Mouse (Mus musculus) ES-E14 (cell line): ENCODE measurements at regions not wholly inside any gene's neighbourhood (a gene's known extent, or its start where the extent isn't known, plus 50 kb on each side); places are given as distances from the start of the nearest gene placed in this dataset.

Source experiments
- DNase-seq: peaks from one replicate; pipeline ENCODE4 v3.0.0-alpha.2; 2013; ENCODE audit warnings: low read depth, low spot score
- H3K27ac ChIP-seq: 2 replicates; pipeline ENCODE4 v1.5.1; 2012; ENCODE audit warnings: low read depth, mild to moderate bottlenecking, low read length, moderate library complexity, mixed read lengths; ENCODE audit not compliant: poor library complexity, insufficient read depth, severe bottlenecking
- H3K36me3 ChIP-seq: 2 replicates; pipeline ENCODE4 v1.6.1; 2012; ENCODE audit warnings: mild to moderate bottlenecking, low read length, moderate library complexity, mixed read lengths; ENCODE audit not compliant: control insufficient read depth, poor library complexity, insufficient read depth, severe bottlenecking
- H3K4me1 ChIP-seq, 2 experiments: fragments of 150-350 bp in 1 of 2; sonication (generic) in 1 of 2; 2 replicates each; pipeline ENCODE4 v1.6.1; 2012; ENCODE audit warnings: low read length in 2 of 2, mild to moderate bottlenecking in 1 of 2, mixed read lengths in 1 of 2; ENCODE audit not compliant: control insufficient read depth in 2 of 2, insufficient read depth in 2 of 2, poor library complexity in 1 of 2
- H3K4me3 ChIP-seq, 2 experiments: fragments of 150-350 bp in 1 of 2; sonication (generic) in 1 of 2; 2 replicates each; pipeline ENCODE4 v1.5.1; 2012; ENCODE audit warnings: low read length in 2 of 2, low read depth in 1 of 2, mild to moderate bottlenecking in 1 of 2, mixed read lengths in 1 of 2; ENCODE audit not compliant: insufficient read depth in 1 of 2, poor library complexity in 1 of 2, severe bottlenecking in 1 of 2
- H3K9ac ChIP-seq: 2 replicates; pipeline ENCODE4 v1.6.1; 2012; ENCODE audit warnings: low read depth, mild to moderate bottlenecking, low read length, mixed read lengths; ENCODE audit not compliant: poor library complexity, insufficient read depth, severe bottlenecking
- H3K9me3 ChIP-seq: fragments of 150-350 bp; sonication (generic); 2 replicates; pipeline ENCODE4 v1.6.1; 2012; ENCODE audit warnings: low read depth, mild to moderate bottlenecking, low read length; ENCODE audit not compliant: control insufficient read depth, insufficient read depth
- CHD2 ChIP-seq: IDR thresholded peaks from 2 replicates; pipeline ENCODE4 v1.6.1; 2014; ENCODE audit warnings: mild to moderate bottlenecking, low read depth, low read length, inconsistent platforms
- HCFC1 ChIP-seq: IDR thresholded peaks from 2 replicates; pipeline ENCODE4 v1.6.1; 2012; ENCODE audit warnings: low read length, inconsistent platforms, borderline replicate concordance; ENCODE audit not compliant: insufficient read depth
- MAFK ChIP-seq: IDR thresholded peaks from 2 replicates; pipeline ENCODE4 v1.6.1; 2014; ENCODE audit warnings: mild to moderate bottlenecking, low read depth, low read length, inconsistent platforms; ENCODE audit not compliant: insufficient read depth
- ZC3H11A ChIP-seq: IDR thresholded peaks from 2 replicates; pipeline ENCODE4 v1.6.1; 2012; ENCODE audit warnings: low read depth, mild to moderate bottlenecking, inconsistent platforms, low read length, borderline replicate concordance
- ZNF384 ChIP-seq: IDR thresholded peaks from 2 replicates; pipeline ENCODE4 v1.6.1; 2012; ENCODE audit warnings: low read depth, low read length, inconsistent platforms
- in situ Hi-C, 2 experiments: fragments of 600-800 bp; cut with MboI; formaldehyde crosslinking; loops; one replicate each; pipeline ENCODE4 v1.15.1; 2025; ENCODE audit warnings: low sequenced_read_pairs in 2 of 2, inconsistent platforms in 1 of 2; ENCODE audit not compliant: unreplicated experiment in 2 of 2

GRCm38 (mm10) chrX:169473518-169473917, 153.3 kb upstream of the Hccs start:
- Histone ChIP-seq H3K36me3 (no peaks in the 10 kb centered on the region), H3K9ac (no peak overlapping the region), H3K4me3 (no peak overlapping the region), H3K9me3 (no peaks in the 10 kb centered on the region), H3K4me1 (no peaks in the 10 kb centered on the region), H3K27ac (no peak overlapping the region)
- no peak for DNase-seq
- TF ChIP-seq MAFK (no peak), CHD2 (no peak), ZC3H11A (no peak), HCFC1 (no peak), ZNF384 (no peak)
- in situ Hi-C loops, result no loop called here

- Histone ChIP-seq H3K36me3 (no peaks in the 10 kb centered on the region), H3K27ac (no peak overlapping the region), H3K9ac (no peak overlapping the region), H3K4me1 (no peaks in the 10 kb centered on the region), H3K4me3 (no peak overlapping the region), H3K9me3 (no peaks in the 10 kb centered on the region)
- no peak for DNase-seq
- in situ Hi-C loops, result no loop called here
- TF ChIP-seq CHD2 (no peak), ZC3H11A (no peak), HCFC1 (no peak), ZNF384 (no peak), MAFK (no peak)
Observed at GRCm38 (mm10) chrX:169470715-169471114, 150.5 kb upstream of the Hccs start.

- no peaks in the 10 kb centered on the region for H3K9me3 ChIP-seq
- no peak for TF ChIP-seq MAFK
- TF ChIP-seq HCFC1, result no peak
- no peak for TF ChIP-seq ZNF384
- no peak for TF ChIP-seq ZC3H11A
- TF ChIP-seq CHD2, result no peak
- H3K27ac ChIP-seq, result no peak overlapping the region
- no peak overlapping the region for H3K4me3 ChIP-seq
- H3K4me1 ChIP-seq, result no peaks in the 10 kb centered on the region
- H3K9ac ChIP-seq, result no peak overlapping the region
- in situ Hi-C loops, result no loop called here
- no peak for DNase-seq
- no peaks in the 10 kb centered on the region for H3K36me3 ChIP-seq
Observed at GRCm38 (mm10) chrX:169450159-169450558, 130.0 kb upstream of the Hccs start.

GRCm38 (mm10) chrX:169439546-169439945, 119.4 kb upstream of the Hccs start:
- no peak overlapping the region for H3K9ac ChIP-seq
- no peak overlapping the region for H3K4me3 ChIP-seq
- H3K27ac ChIP-seq, result no peak overlapping the region
- DNase-seq, result no peak
- in situ Hi-C loops, result no loop called here
- H3K36me3 ChIP-seq, result no peaks in the 10 kb centered on the region
- no peaks in the 10 kb centered on the region for H3K9me3 ChIP-seq
- TF ChIP-seq ZNF384 (no peak), HCFC1 (no peak), ZC3H11A (no peak), CHD2 (no peak), MAFK (no peak)
- no peaks in the 10 kb centered on the region for H3K4me1 ChIP-seq

- in situ Hi-C loops, result no loop called here
- no peaks in the 10 kb centered on the region for H3K9me3 ChIP-seq
- no peaks in the 10 kb centered on the region for H3K4me1 ChIP-seq
- DNase-seq, result peak; percentile 6
- H3K9ac ChIP-seq, result no peak overlapping the region
- no peak overlapping the region for H3K27ac ChIP-seq
- TF ChIP-seq CHD2, result no peak
- no peak for TF ChIP-seq MAFK
- TF ChIP-seq HCFC1, result no peak
- no peak for TF ChIP-seq ZC3H11A
- no peak for TF ChIP-seq ZNF384
- H3K36me3 ChIP-seq, result no peaks in the 10 kb centered on the region
- no peak overlapping the region for H3K4me3 ChIP-seq
Observed at GRCm38 (mm10) chrX:169438626-169439025, 118.5 kb upstream of the Hccs start.
